Comparison of ENCODE assay signal across 8 mouse cellular contexts in genomic region chr12:28675925-28676209, GRCm38 (mm10). TPM values are rescaled to one million over a fixed set of nuclear protein-coding genes. Genes with fewer than 3 reads are reported as not detected.
DNase-seq lines count a peak whose midpoint lies in the region; ATAC-seq and TF ChIP-seq lines count a peak whose summit lies in the region.

No protein-coding gene starts in this region.

- peak overlapping the region; percentile 67 for H3K9ac ChIP-seq in kidney, embryonic 15.5 days
- H3K9ac ChIP-seq in hindbrain, embryonic 16.5 days (ENCODE audit: low read depth, low read length): peak overlapping the region; percentile 59
- peak overlapping the region; percentile 60; the same call in 1 of the 2 replicates for H3K9ac ChIP-seq in midbrain, postnatal 0 days (replicated peaks; ENCODE audit: low read length, poor library complexity, severe bottlenecking)

- H3K4me3 ChIP-seq in kidney, embryonic 15.5 days (replicated peaks): peak overlapping the region; percentile 72
- peak overlapping the region; percentile 64 for H3K4me3 ChIP-seq in embryonic facial prominence, embryonic 10.5 days
- peak overlapping the region; percentile 51 for H3K4me3 ChIP-seq in hindbrain, embryonic 16.5 days (ENCODE audit: low read length)
- H3K4me3 ChIP-seq in midbrain, postnatal 0 days (ENCODE audit: low read depth, low read length): peak overlapping the region; percentile 42; the same call in 1 of the 2 replicates

- ATAC-seq in kidney, embryonic 15.5 days (replicated peaks; ENCODE audit: low FRiP score): no peak
- no peak for ATAC-seq in hindbrain, embryonic 16.5 days
- no peak for ATAC-seq in midbrain, postnatal 0 days (ENCODE audit: low FRiP score)
- ATAC-seq in CD4-positive, CD25-positive, alpha-beta regulatory T cell, adult 4 months: no peak

- DNase-seq in kidney, postnatal 25 days: no peak
- DNase-seq in embryonic facial prominence, embryonic 10.5 days (ENCODE audit: low spot score): no peak
- DNase-seq in midbrain, postnatal 0 days (ENCODE audit: low spot score): no peak
- DNase-seq in ovary, postnatal 14 days (ENCODE audit: low spot score): no peak
- DNase-seq in retina, embryonic 14.5 days (ENCODE audit: low spot score): no peak

- peak overlapping the region; percentile 96 for H3K27ac ChIP-seq in kidney, embryonic 15.5 days
- H3K27ac ChIP-seq in embryonic facial prominence, embryonic 10.5 days (replicated peaks): peak overlapping the region; percentile 93
- H3K27ac ChIP-seq in hindbrain, embryonic 16.5 days (ENCODE audit: low read depth, low read length): peak overlapping the region; percentile 92
- peak overlapping the region; percentile 87 for H3K27ac ChIP-seq in midbrain, postnatal 0 days (ENCODE audit: low read depth, low read length)

- peaks cover 25% of the 10 kb centered on the region for H3K4me1 ChIP-seq in kidney, embryonic 15.5 days
- H3K4me1 ChIP-seq in embryonic facial prominence, embryonic 10.5 days: peaks cover 20% of the 10 kb centered on the region
- H3K4me1 ChIP-seq in hindbrain, embryonic 16.5 days (ENCODE audit: control insufficient read depth, insufficient read depth, low read depth, low read length): peaks cover 9% of the 10 kb centered on the region
- no peaks in the 10 kb centered on the region for H3K4me1 ChIP-seq in midbrain, postnatal 0 days (ENCODE audit: insufficient read depth, low read length)

- no peaks in the 10 kb centered on the region for H3K9me3 ChIP-seq in kidney, embryonic 15.5 days (replicated peaks)
- no peaks in the 10 kb centered on the region for H3K9me3 ChIP-seq in embryonic facial prominence, embryonic 10.5 days
- no peaks in the 10 kb centered on the region for H3K9me3 ChIP-seq in hindbrain, embryonic 16.5 days (ENCODE audit: control insufficient read depth, low read length)
- H3K9me3 ChIP-seq in midbrain, postnatal 0 days (ENCODE audit: low read length): no peaks in the 10 kb centered on the region

- WGBS in kidney, embryonic 15.5 days: 58% methylated on average over 5 of the region's 5 CpGs
- 69% methylated on average over 5 of the region's 5 CpGs for WGBS in embryonic facial prominence, embryonic 10.5 days
- WGBS in hindbrain, embryonic 16.5 days: 68% methylated on average over 5 of the region's 5 CpGs
- WGBS in midbrain, postnatal 0 days: 60% methylated on average over 5 of the region's 5 CpGs

- no peaks in the 10 kb centered on the region for H3K27me3 ChIP-seq in kidney, embryonic 15.5 days
- H3K27me3 ChIP-seq in embryonic facial prominence, embryonic 10.5 days (replicated peaks; ENCODE audit: low read depth, poor library complexity, severe bottlenecking): no peaks in the 10 kb centered on the region
- H3K27me3 ChIP-seq in hindbrain, embryonic 16.5 days (replicated peaks; ENCODE audit: control insufficient read depth, insufficient read depth, low read length): no peaks in the 10 kb centered on the region
- H3K27me3 ChIP-seq in midbrain, postnatal 0 days (ENCODE audit: insufficient read depth, low read length): no peaks in the 10 kb centered on the region

- peaks cover 36% of the 10 kb centered on the region for H3K36me3 ChIP-seq in kidney, embryonic 15.5 days
- peaks cover 34% of the 10 kb centered on the region for H3K36me3 ChIP-seq in embryonic facial prominence, embryonic 10.5 days (replicated peaks)
- no peaks in the 10 kb centered on the region for H3K36me3 ChIP-seq in hindbrain, embryonic 16.5 days (ENCODE audit: control insufficient read depth, insufficient read depth, low read length)
- no peaks in the 10 kb centered on the region for H3K36me3 ChIP-seq in midbrain, postnatal 0 days (ENCODE audit: insufficient read depth, low read length)

- H3K4me2 ChIP-seq in kidney, embryonic 15.5 days: peak overlapping the region; percentile 66
- peak overlapping the region; percentile 66 for H3K4me2 ChIP-seq in hindbrain, embryonic 16.5 days (ENCODE audit: low read length)
- H3K4me2 ChIP-seq in midbrain, postnatal 0 days (ENCODE audit: low read depth, low read length, poor library complexity, severe bottlenecking): peak overlapping the region; percentile 51

- TF ChIP-seq CTCF in midbrain, postnatal 0 days (IDR thresholded peaks at IDR 0.05): no peak

RNA-seq across cellular contexts. Expression of gene Adi1, which starts 0.8 kb away (rescaled TPM):
- polyA plus RNA-seq in kidney, embryonic 15.5 days (2015; fragmentation: Nextera tagmentation; extraction: Ambion mirVana): 85.3 and 90.4 TPM in 2 replicates
- polyA plus RNA-seq in embryonic facial prominence, embryonic 10.5 days (2016; fragmentation: Nextera tagmentation; extraction: Ambion mirVana): 56.9 and 62.2 TPM in 2 replicates
- 28.6 and 32.1 TPM in 2 replicates for polyA plus RNA-seq in hindbrain, embryonic 16.5 days (2015; fragmentation: Nextera tagmentation; extraction: Ambion mirVana)
- 6.4 and 8.8 TPM in 2 replicates for total RNA-seq in midbrain, postnatal 0 days (2014; rRNA removed)
- polyA plus RNA-seq in midbrain, postnatal 0 days (2015; fragmentation: Nextera tagmentation; extraction: Ambion mirVana): 23.4 and 23.6 TPM in 2 replicates
- 10 to 100 TPM; 34.6 to 37.7 TPM for polyA plus RNA-seq in CD4-positive, CD25-positive, alpha-beta regulatory T cell, adult 4 months (2017; shearing (Covaris generic))

RNA-seq across cellular contexts. Expression of gene Rnaseh1, which starts 26.5 kb away (rescaled TPM):
- 33.4 and 34.2 TPM in 2 replicates for polyA plus RNA-seq in kidney, embryonic 15.5 days (2015; fragmentation: Nextera tagmentation; extraction: Ambion mirVana)
- 34.3 and 35.1 TPM in 2 replicates for polyA plus RNA-seq in embryonic facial prominence, embryonic 10.5 days (2016; fragmentation: Nextera tagmentation; extraction: Ambion mirVana)
- polyA plus RNA-seq in hindbrain, embryonic 16.5 days (2015; fragmentation: Nextera tagmentation; extraction: Ambion mirVana): 22.7 and 23.0 TPM in 2 replicates
- total RNA-seq in midbrain, postnatal 0 days (2014; rRNA removed): 7.7 and 9.8 TPM in 2 replicates
- 12.6 and 14.5 TPM in 2 replicates for polyA plus RNA-seq in midbrain, postnatal 0 days (2015; fragmentation: Nextera tagmentation; extraction: Ambion mirVana)
- polyA plus RNA-seq in CD4-positive, CD25-positive, alpha-beta regulatory T cell, adult 4 months (2017; shearing (Covaris generic)): 10 to 100 TPM; 31.1 to 47.1 TPM

RNA-seq across cellular contexts. Expression of gene Rps7, which starts 40.1 kb away (rescaled TPM):
- polyA plus RNA-seq in kidney, embryonic 15.5 days (2015; fragmentation: Nextera tagmentation; extraction: Ambion mirVana): 680 and 816 TPM in 2 replicates
- 685 and 712 TPM in 2 replicates for polyA plus RNA-seq in embryonic facial prominence, embryonic 10.5 days (2016; fragmentation: Nextera tagmentation; extraction: Ambion mirVana)
- polyA plus RNA-seq in hindbrain, embryonic 16.5 days (2015; fragmentation: Nextera tagmentation; extraction: Ambion mirVana): 315 and 319 TPM in 2 replicates
- total RNA-seq in midbrain, postnatal 0 days (2014; rRNA removed): 844 and 942 TPM in 2 replicates
- polyA plus RNA-seq in midbrain, postnatal 0 days (2015; fragmentation: Nextera tagmentation; extraction: Ambion mirVana): 481 and 538 TPM in 2 replicates
- 1,000 to 10,000 TPM; 2,235 to 2,763 TPM for polyA plus RNA-seq in CD4-positive, CD25-positive, alpha-beta regulatory T cell, adult 4 months (2017; shearing (Covaris generic))

RNA-seq across cellular contexts. Expression of gene Colec11, which starts 52.7 kb away (rescaled TPM):
- 3.3 and 4.8 TPM in 2 replicates for polyA plus RNA-seq in kidney, embryonic 15.5 days (2015; fragmentation: Nextera tagmentation; extraction: Ambion mirVana)
- polyA plus RNA-seq in embryonic facial prominence, embryonic 10.5 days (2016; fragmentation: Nextera tagmentation; extraction: Ambion mirVana): 0.10 and 0.31 TPM in 2 replicates
- polyA plus RNA-seq in hindbrain, embryonic 16.5 days (2015; fragmentation: Nextera tagmentation; extraction: Ambion mirVana): 1.4 and 1.6 TPM in 2 replicates
- 0.57 and 1.4 TPM in 2 replicates for total RNA-seq in midbrain, postnatal 0 days (2014; rRNA removed)
- polyA plus RNA-seq in midbrain, postnatal 0 days (2015; fragmentation: Nextera tagmentation; extraction: Ambion mirVana): 0.85 and 1.1 TPM in 2 replicates
- not detected for polyA plus RNA-seq in CD4-positive, CD25-positive, alpha-beta regulatory T cell, adult 4 months (2017; shearing (Covaris generic))
